Mouse (Mus musculus): Measurements from ENCODE around the gene Defb45. TPM values are rescaled to one million over a fixed set of nuclear protein-coding genes. Genes with fewer than 3 reads are reported as not detected.

Defb45 gene
- polyA plus RNA-seq, 1 experiment = not detected

DNA sequence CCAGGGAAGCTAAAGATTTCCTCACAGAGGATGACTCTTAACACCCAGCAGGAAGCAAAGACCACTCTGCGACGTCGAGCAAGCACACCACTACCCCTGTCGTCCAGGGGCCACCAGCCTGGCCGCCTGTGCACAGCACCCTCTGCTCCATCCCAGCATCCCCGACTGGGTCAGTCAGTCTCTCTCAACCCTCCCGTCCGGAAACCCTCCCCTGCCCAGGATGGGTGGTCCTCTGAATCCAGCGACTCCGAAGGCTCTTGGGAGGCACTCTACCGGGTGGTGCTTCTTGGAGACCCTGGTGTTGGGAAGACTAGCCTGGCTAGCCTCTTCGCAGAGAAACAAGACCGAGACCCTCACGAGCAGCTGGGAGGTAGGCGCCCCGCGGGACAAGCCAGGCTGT, 28.9 kb upstream of the Defb45 start:
- TF ChIP-seq CTCF (IDR thresholded peaks at IDR 0.05; ENCODE audit: extremely low read depth, insufficient read depth, low read length) = no peak
- no peak overlapping the region for H3K27ac ChIP-seq (ENCODE audit: insufficient read depth, low read length)
- no peak overlapping the region for H3K4me3 ChIP-seq (ENCODE audit: insufficient read depth, low read length)
- H3K4me1 ChIP-seq (ENCODE audit: control insufficient read depth, insufficient read depth, low read length) = no peaks in the 10 kb centered on the region

DNA sequence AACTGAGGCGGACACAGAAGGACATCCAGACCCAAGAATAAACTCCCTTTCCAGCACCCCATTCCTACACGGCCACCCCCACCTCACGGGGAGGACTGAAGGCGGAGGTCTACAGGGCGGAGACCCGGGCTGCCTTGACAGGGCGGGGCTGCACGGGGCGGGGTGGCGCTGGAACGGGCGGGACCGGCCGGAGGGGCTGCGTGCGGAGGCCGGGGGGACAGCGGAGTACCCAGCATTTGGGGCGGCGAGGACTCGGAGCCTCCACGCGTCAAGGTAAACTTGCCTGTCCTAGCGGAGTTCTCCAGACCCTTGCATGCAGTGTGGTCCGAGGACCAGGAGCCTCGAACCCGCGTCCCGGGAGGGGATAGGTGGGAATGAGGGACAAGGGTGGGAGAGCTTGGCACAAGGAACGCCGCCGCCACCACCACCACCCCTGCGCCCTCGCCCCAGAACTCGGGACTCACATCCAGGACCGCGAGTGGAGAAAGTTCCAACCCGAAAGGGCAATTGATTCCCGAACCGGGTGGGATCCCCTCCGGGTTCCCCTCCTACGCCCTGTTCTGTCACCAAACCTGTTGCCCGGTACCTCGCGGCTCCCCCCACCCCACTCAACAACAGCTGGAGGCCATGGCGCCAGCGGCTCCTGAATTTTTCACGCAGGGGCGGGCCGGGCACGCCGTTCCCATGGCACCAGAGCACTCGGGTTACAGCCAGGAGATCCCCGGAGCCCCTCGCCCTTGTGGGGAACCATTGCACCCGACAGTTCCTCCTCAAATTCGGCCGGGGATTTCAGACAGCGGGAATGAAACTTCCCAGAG, 27.8 kb upstream of the Defb45 start, which contains the start of gene Rem1:
TSS of gene Rem1 (plus strand) at position 178 of the 818 bp plus-strand sequence.
- no peak for TF ChIP-seq CTCF (IDR thresholded peaks at IDR 0.05; ENCODE audit: extremely low read depth, insufficient read depth, low read length)
- TF ChIP-seq POLR2A (IDR thresholded peaks at IDR 0.05; ENCODE audit: extremely low read depth, insufficient read depth, low read length) = no peak
- H3K4me3 ChIP-seq (ENCODE audit: insufficient read depth, low read length) = peak within 1 kb of the TSS; percentile 16; the same call in 1 of the 2 replicates
- no peaks in the 10 kb centered on the region for H3K4me1 ChIP-seq (ENCODE audit: control insufficient read depth, insufficient read depth, low read length)

DNA sequence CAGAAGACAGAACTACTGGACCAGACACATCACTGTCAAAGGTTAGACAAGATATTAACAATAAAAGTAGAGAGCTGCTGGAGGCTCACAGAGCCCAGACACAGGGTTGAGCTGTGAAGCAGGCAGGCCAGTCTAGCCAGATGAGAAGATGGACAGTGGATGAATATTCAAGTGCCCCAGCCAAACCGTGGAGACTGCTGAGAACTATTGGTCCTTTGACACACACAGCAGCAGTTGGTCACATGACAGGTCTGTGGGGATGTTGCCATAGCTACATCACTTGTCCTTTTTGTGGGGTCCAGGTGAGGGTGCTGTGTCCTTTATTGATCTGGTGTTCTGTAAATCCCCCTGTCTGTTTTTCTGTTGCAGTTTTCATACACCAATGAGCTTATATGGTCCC, 26.1 kb upstream of the Defb45 start:
- H3K27ac ChIP-seq (ENCODE audit: insufficient read depth, low read length) = no peak overlapping the region
- H3K4me3 ChIP-seq (ENCODE audit: insufficient read depth, low read length) = no peak overlapping the region
- no peaks in the 10 kb centered on the region for H3K4me1 ChIP-seq (ENCODE audit: control insufficient read depth, insufficient read depth, low read length)
- no peak for TF ChIP-seq POLR2A (IDR thresholded peaks at IDR 0.05; ENCODE audit: extremely low read depth, insufficient read depth, low read length)
- no peak for TF ChIP-seq CTCF (IDR thresholded peaks at IDR 0.05; ENCODE audit: extremely low read depth, insufficient read depth, low read length)

More for the DNA sequence above, 27.8 kb upstream of the Defb45 start, which contains the start of gene Rem1:
- H3K27ac ChIP-seq (ENCODE audit: insufficient read depth, low read length) = no peak within 1 kb of the TSS

DNA sequence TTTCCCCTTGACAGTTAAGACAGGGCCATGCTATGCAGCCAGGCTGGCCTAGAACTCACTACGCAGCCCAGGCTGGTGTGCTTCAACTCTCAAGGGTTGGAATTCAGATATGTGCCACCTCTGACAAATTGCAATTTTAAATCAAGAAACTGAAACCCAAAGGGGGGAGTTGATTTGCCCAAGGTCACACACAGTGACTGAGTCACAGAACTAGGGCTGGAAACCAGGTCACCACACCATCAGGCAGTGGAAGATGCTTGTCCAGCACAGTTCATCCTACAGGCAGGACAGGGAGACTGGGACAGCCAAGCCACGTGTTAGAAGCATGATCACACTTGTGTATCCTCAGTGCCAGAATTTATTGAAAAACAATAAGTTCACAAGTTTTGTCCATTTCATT, 25.4 kb upstream of the Defb45 start:
- Histone ChIP-seq H3K4me1 (ENCODE audit: control insufficient read depth, insufficient read depth, low read length) (no peaks in the 10 kb centered on the region), H3K27ac (ENCODE audit: insufficient read depth, low read length) (no peak overlapping the region), H3K4me3 (ENCODE audit: insufficient read depth, low read length) (no peak overlapping the region)
- TF ChIP-seq POLR2A (IDR thresholded peaks at IDR 0.05; ENCODE audit: extremely low read depth, insufficient read depth, low read length) (no peak), CTCF (IDR thresholded peaks at IDR 0.05; ENCODE audit: extremely low read depth, insufficient read depth, low read length) (no peak)

DNA sequence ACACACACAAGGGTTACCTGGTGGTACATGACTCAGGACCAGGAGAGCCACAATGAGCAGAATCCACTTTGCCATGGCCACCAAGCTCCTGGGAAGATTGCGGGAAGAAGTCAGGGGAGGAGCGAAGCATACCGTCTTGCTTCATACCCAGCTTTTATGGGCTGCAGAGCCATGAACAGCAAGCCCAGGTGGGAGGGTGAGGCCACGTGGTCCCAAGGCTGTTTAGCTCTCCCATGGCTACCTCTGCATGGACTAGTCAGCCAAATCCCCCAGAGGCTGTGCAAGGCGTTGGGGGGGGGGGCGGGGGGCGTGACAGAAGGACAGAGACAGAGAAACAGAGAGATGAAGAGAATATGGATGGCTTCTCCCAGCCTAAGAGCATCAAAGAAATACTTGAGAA, 23.8 kb upstream of the Defb45 start, which contains the start of gene Defb25:
TSS of gene Defb25 (minus strand) at position 101 of the 400 bp plus-strand sequence.
- Histone ChIP-seq H3K4me3 (ENCODE audit: insufficient read depth, low read length) (no peak within 1 kb of the TSS), H3K4me1 (ENCODE audit: control insufficient read depth, insufficient read depth, low read length) (no peaks in the 10 kb centered on the region), H3K27ac (ENCODE audit: insufficient read depth, low read length) (no peak within 1 kb of the TSS)
- TF ChIP-seq CTCF (IDR thresholded peaks at IDR 0.05; ENCODE audit: extremely low read depth, insufficient read depth, low read length) = no peak
- TF ChIP-seq POLR2A (IDR thresholded peaks at IDR 0.05; ENCODE audit: extremely low read depth, insufficient read depth, low read length) = no peak

DNA sequence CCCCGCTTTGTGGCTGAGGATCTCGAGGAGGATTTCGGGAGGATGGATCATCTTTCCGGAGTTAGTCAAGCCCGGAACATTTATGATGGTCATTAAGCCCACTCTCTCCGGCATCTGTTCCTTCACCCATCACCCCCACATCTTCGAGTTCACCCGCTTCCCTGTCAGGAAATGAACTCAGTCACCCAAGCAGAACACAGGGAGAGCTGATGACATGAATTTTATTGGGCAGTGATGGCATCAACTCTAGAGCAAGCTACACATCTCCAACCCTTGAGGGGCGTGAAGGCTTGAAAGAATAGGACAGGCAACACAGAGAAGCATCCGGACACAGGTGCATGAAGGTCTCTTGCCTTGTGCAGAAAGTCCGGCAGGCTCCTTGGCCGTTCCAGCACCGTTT, 23.0 kb upstream of the Defb45 start:
- TF ChIP-seq POLR2A (IDR thresholded peaks at IDR 0.05; ENCODE audit: extremely low read depth, insufficient read depth, low read length) (no peak), CTCF (IDR thresholded peaks at IDR 0.05; ENCODE audit: extremely low read depth, insufficient read depth, low read length) (no peak)
- H3K4me1 ChIP-seq (ENCODE audit: control insufficient read depth, insufficient read depth, low read length) = no peaks in the 10 kb centered on the region
- no peak overlapping the region for H3K27ac ChIP-seq (ENCODE audit: insufficient read depth, low read length)
- no peak overlapping the region for H3K4me3 ChIP-seq (ENCODE audit: insufficient read depth, low read length)

DNA sequence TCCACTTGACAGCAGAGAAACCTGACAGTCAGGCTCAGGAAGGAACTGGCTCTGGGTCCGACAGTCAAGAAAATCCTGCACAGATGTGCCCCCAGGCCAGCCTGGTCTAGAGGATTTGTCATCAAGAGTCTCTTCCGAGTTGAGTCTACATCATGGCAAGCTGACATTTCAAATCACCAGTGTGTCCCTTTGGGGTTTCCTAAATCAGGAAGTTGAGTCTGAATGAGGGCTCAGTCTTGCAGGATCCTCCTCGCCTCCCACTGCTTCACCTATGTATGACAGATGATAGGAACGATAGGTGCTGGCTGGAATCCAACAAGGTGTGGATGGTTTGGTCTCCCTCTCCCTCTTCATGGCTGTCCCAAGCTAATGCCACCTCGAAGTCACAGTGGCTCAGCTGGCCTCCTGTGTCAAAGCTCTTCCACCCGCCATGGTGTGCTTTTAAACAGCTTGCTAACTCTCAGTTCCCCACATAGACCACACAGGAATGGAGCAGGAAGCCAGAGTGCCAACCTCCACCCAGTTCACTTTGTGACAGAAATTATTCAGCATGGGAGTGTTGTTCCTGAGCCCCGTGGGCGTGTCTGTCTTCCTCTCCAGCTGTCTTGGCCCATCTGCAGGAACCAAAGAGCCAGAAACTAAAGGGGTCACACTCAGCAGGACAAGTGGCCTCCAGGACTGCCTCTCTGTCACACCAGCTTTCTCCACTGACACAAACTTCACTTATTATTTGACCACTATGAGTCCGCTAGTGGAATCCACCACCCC, 21.4 kb upstream of the Defb45 start:
- no peak for TF ChIP-seq CTCF (IDR thresholded peaks at IDR 0.05; ENCODE audit: extremely low read depth, insufficient read depth, low read length)
- no peak for TF ChIP-seq POLR2A (IDR thresholded peaks at IDR 0.05; ENCODE audit: extremely low read depth, insufficient read depth, low read length)
- H3K27ac ChIP-seq (ENCODE audit: insufficient read depth, low read length) = no peak overlapping the region

DNA sequence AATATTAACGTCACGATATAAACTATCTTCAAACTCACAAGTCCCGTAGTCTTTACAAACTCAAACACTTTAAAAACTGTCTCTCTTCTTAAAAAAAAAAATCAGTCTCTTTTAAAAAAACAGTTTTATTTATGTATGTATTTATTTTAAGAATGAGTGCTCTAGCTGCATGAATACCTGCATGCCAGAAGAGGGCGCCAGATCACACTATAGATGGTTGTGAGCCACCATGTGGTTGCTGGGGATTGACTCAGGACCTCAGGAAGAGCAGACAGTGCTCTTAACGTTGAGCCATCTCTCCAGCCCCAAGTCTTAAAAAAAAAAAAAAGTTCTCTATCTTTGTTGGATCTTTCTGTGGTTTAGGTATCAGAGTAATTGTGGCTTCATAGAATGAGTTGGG, 18.2 kb upstream of the Defb45 start:
- TF ChIP-seq POLR2A (IDR thresholded peaks at IDR 0.05; ENCODE audit: extremely low read depth, insufficient read depth, low read length) = no peak
- 0 out of 2 replicates have a peak, but pooled peaks have one; percentile 12 for TF ChIP-seq CTCF (IDR thresholded peaks at IDR 0.05; ENCODE audit: extremely low read depth, insufficient read depth, low read length)
- H3K4me3 ChIP-seq (ENCODE audit: insufficient read depth, low read length) = no peak overlapping the region
- no peak overlapping the region for H3K27ac ChIP-seq (ENCODE audit: insufficient read depth, low read length)
- H3K4me1 ChIP-seq (ENCODE audit: control insufficient read depth, insufficient read depth, low read length) = no peaks in the 10 kb centered on the region

More for the DNA sequence above, 21.4 kb upstream of the Defb45 start:
- H3K4me1 ChIP-seq (ENCODE audit: control insufficient read depth, insufficient read depth, low read length) = no peaks in the 10 kb centered on the region
- no peak overlapping the region for H3K4me3 ChIP-seq (ENCODE audit: insufficient read depth, low read length)

DNA sequence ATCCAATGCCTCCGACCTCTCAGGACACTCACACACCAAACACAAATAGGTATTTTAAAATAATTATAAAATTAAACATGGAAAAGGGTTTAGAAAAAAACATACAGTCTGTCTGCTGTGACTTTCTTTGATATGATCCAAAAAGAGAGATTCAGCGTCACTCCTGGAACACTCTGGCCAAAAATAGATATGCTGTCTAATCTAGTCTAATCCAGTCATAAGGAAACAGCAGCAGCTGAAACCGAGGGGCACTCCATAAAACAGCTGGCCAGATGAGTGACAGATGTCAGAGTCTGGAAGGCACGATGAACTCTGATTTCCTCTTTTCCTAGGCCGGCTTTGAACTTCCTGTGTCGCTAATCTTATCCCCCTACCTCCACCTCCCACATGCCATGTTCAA, 17.3 kb upstream of the Defb45 start:
- no peak for TF ChIP-seq CTCF (IDR thresholded peaks at IDR 0.05; ENCODE audit: extremely low read depth, insufficient read depth, low read length)
- TF ChIP-seq POLR2A (IDR thresholded peaks at IDR 0.05; ENCODE audit: extremely low read depth, insufficient read depth, low read length) = no peak
- H3K27ac ChIP-seq (ENCODE audit: insufficient read depth, low read length) = no peak overlapping the region
- no peak overlapping the region for H3K4me3 ChIP-seq (ENCODE audit: insufficient read depth, low read length)
- H3K4me1 ChIP-seq (ENCODE audit: control insufficient read depth, insufficient read depth, low read length) = no peaks in the 10 kb centered on the region

All from cortical plate, adult 2 months (tissue).